Mouse (Mus musculus) kidney, adult 11 months (tissue): ENCODE measurements around the gene Myo10.
A peak's percentile ranks its signal among the peaks of the same experiment; 100 is the strongest.

Experiments used
- DNase-seq: peaks from one replicate; pipeline ENCODE4 v3.0.0; 2022

Myo10 gene

GRCm38 (mm10) chr15:25653680-25654079 is 31.4 kb downstream of the Myo10 start:
- no peak for DNase-seq

- DNase-seq: no peak
These were observed 40.7 kb downstream of the Myo10 start for GRCm38 (mm10) chr15:25662833-25663519.

GRCm38 (mm10) chr15:25669283-25670247 is 47.2 kb downstream of the Myo10 start:
- no peak for DNase-seq

- no peak for DNase-seq
These were observed 51.1 kb downstream of the Myo10 start for GRCm38 (mm10) chr15:25673231-25673980.

GRCm38 (mm10) chr15:25674099-25674931 is 52.0 kb downstream of the Myo10 start:
- DNase-seq: no peak

- no peak for DNase-seq
These were observed 52.6 kb downstream of the Myo10 start for GRCm38 (mm10) chr15:25674932-25675250.

- no peak for DNase-seq
These were observed 53.0 kb downstream of the Myo10 start for GRCm38 (mm10) chr15:25675359-25675758.

- DNase-seq: no peak
These were observed 53.9 kb downstream of the Myo10 start for GRCm38 (mm10) chr15:25676056-25676785.

- no peak for DNase-seq
These were observed 56.8 kb downstream of the Myo10 start for GRCm38 (mm10) chr15:25679081-25679480.

- no peak for DNase-seq
These were observed 57.3 kb downstream of the Myo10 start for GRCm38 (mm10) chr15:25679616-25680015.

GRCm38 (mm10) chr15:25680269-25680818 is 58.0 kb downstream of the Myo10 start:
- no peak for DNase-seq

GRCm38 (mm10) chr15:25682953-25683507 is 60.7 kb downstream of the Myo10 start:
- DNase-seq: no peak

- DNase-seq: peak; percentile 43
These were observed 62.9 kb downstream of the Myo10 start for GRCm38 (mm10) chr15:25685186-25685585.

- DNase-seq: peak; percentile 89
These were observed 66.3 kb downstream of the Myo10 start for GRCm38 (mm10) chr15:25688424-25689283.

GRCm38 (mm10) chr15:25689477-25689876 is 67.2 kb downstream of the Myo10 start:
- DNase-seq: peak; percentile 77

GRCm38 (mm10) chr15:25690066-25690745 is 67.9 kb downstream of the Myo10 start:
- no peak for DNase-seq

GRCm38 (mm10) chr15:25690746-25691105 is 68.4 kb downstream of the Myo10 start:
- DNase-seq: no peak

- no peak for DNase-seq
These were observed 70.1 kb downstream of the Myo10 start for GRCm38 (mm10) chr15:25692254-25692950.

GRCm38 (mm10) chr15:25693708-25694107 is 71.4 kb downstream of the Myo10 start:
- peak; percentile 36 for DNase-seq
